Mouse (Mus musculus) liver, embryonic 14.5 days (tissue): Measurements from ENCODE around the gene Dusp28. TPM values are rescaled to one million over a fixed set of nuclear protein-coding genes. Genes with fewer than 3 reads are reported as not detected.

Experiments used
- ATAC-seq: fragments of 200-750 bp; cut with Nextera tagmentation; 2 replicates; pipeline ENCODE4 v1.8.0; 2017; ENCODE audit warnings: moderate number of reproducible peaks, mild to moderate bottlenecking, moderate library complexity; ENCODE audit not compliant: insufficient read depth
- DNase-seq, 3 experiments: peaks; one replicate each; pipeline ENCODE4 v3.0.0-alpha.2; 2012 to 2013; ENCODE audit warnings: low read depth in 3 of 3, low spot score in 3 of 3
- H3K27ac ChIP-seq: fragments of 300-500 bp; sonication (generic); 2 replicates; pipeline ENCODE4 v1.5.1; 2014; ENCODE audit warnings: moderate library complexity, mild to moderate bottlenecking, control low read depth, inconsistent platforms
- H3K27me3 ChIP-seq: fragments of 300-500 bp; sonication (generic); 2 replicates; pipeline ENCODE4 v1.6.1; 2014; ENCODE audit warnings: mild to moderate bottlenecking, low read length, moderate library complexity; ENCODE audit not compliant: control insufficient read depth, insufficient read depth
- H3K36me3 ChIP-seq: fragments of 300-500 bp; sonication (generic); replicated peaks from 2 replicates; pipeline ENCODE4 v1.6.1; 2014; ENCODE audit warnings: low read depth; ENCODE audit not compliant: control insufficient read depth, insufficient read depth
- H3K4me1 ChIP-seq, 2 experiments: fragments of 200-500 bp in 1 of 2; fragments of 300-500 bp in 1 of 2; sonication (generic) in 1 of 2; replicated peaks; 2 replicates each; pipeline ENCODE4 v1.6.1; 2012 to 2014; ENCODE audit warnings: antibody characterized with exemption in 1 of 2, inconsistent platforms in 1 of 2, low read length in 1 of 2; ENCODE audit not compliant: control insufficient read depth in 2 of 2, insufficient read depth in 2 of 2
- H3K4me2 ChIP-seq: fragments of 300-500 bp; sonication (generic); 2 replicates; pipeline ENCODE4 v1.6.1; 2014; ENCODE audit warnings: low read depth, mild to moderate bottlenecking, control low read depth, moderate library complexity
- H3K4me3 ChIP-seq, 2 experiments: fragments of 200-500 bp in 1 of 2; fragments of 300-500 bp in 1 of 2; sonication (generic) in 1 of 2; 2 replicates each; pipeline ENCODE4 v1.5.1; 2012 to 2014; ENCODE audit warnings: low read depth in 2 of 2, low read length in 2 of 2, mild to moderate bottlenecking in 2 of 2, control low read depth in 1 of 2, inconsistent platforms in 1 of 2, moderate library complexity in 1 of 2; ENCODE audit not compliant: insufficient read depth in 1 of 2
- H3K9ac ChIP-seq: fragments of 300-500 bp; sonication (generic); replicated peaks from 2 replicates; pipeline ENCODE4 v1.6.1; 2014; ENCODE audit warnings: mild to moderate bottlenecking, control low read depth, moderate library complexity
- H3K9me3 ChIP-seq: fragments of 300-500 bp; sonication (generic); 2 replicates; pipeline ENCODE4 v1.6.1; 2016; ENCODE audit warnings: low read length, mixed read lengths; ENCODE audit not compliant: control insufficient read depth
- CTCF ChIP-seq: IDR thresholded peaks from 2 replicates; pipeline ENCODE4 v1.5.1; 2016; ENCODE audit warnings: antibody characterized with exemption, low read depth, control low read depth
- EP300 ChIP-seq: IDR thresholded peaks from 2 replicates; pipeline ENCODE4 v1.6.1; 2016; ENCODE audit warnings: antibody characterized with exemption, low read depth
- WGBS: fragments of 180-500 bp; shearing (Covaris S2); extraction: QIAGEN DNeasy Blood & Tissue Kit; methylation state at CpG from one replicate; pipeline ENCODE4 v1.1.7; 2014; ENCODE audit not compliant: insufficient replicate concordance; 5-methylcytosine and 5-hydroxymethylcytosine counted together
- polyA plus RNA-seq, 2 experiments: library from polyadenylated mRNA; depleted of rRNA in 1 of 2; stranded (reverse) in 1 of 2; unstranded in 1 of 2; fragments of >200 nt; fragmentation: Nextera tagmentation in 1 of 2; extraction: Ambion mirVana in 1 of 2; gene quantifications; 2 replicates each; pipeline versions ENCODE4 v1.2.1 to v1.2.3; 2012 to 2014

The Dusp28 gene
- polyA plus RNA-seq, 2 experiments, result 5.2 to 5.4 TPM

DNA sequence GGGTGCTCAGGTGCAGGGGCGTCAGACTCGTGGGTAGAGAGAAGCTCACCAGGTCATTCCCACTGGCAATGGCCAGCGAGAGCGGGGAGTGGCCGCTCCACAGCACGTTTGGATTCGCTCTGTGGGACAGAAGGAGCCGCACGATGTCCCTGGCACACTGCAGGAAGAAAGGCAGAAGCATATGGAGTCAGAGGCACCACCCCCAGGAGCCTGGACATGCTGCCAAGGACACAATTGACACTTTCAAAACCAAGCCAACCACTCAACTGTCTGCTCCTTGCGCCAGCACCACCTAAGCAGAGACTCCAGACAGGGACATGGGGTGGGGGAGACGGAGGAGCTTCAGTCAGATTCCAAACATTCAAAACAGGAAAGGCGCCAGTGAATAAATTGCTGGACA, 27.5 kb upstream of the Dusp28 start:
- H3K27me3 ChIP-seq, result no peaks in the 10 kb centered on the region
- no peaks in the 10 kb centered on the region for H3K36me3 ChIP-seq
- no peak overlapping the region for H3K4me3 ChIP-seq
- DNase-seq (no peak), ATAC-seq (no peak)
- TF ChIP-seq EP300, result no peak
- no peaks in the 10 kb centered on the region for H3K9me3 ChIP-seq
- 74% methylated on average over 12 of the region's 12 CpGs for WGBS
- H3K4me2 ChIP-seq, result no peak overlapping the region
- H3K9ac ChIP-seq, result no peak overlapping the region
- H3K4me1 ChIP-seq, result no peaks in the 10 kb centered on the region
- no peak overlapping the region for H3K27ac ChIP-seq

DNA sequence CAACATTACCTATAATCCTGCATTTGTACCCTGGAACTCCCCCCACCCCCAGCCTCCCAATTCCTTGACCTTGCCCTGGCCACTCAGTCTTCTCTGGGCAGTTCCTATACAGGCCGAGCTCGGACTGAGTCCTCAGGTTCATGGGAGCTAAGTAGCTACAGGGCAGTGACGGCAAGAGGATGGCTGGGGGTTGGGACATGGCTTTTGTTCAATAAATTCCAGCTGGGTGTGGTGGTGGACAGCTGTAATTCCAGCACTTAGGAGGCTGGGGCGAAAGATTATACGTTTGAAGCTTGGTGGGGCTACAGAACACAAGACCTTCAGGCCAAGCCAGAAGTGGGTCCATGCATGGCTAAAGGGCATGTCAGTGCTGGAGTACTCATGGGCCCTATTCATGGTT, 26.7 kb upstream of the Dusp28 start:
- Histone ChIP-seq H3K4me1 (no peaks in the 10 kb centered on the region), H3K9ac (no peak overlapping the region), H3K36me3 (no peaks in the 10 kb centered on the region), H3K4me2 (no peak overlapping the region), H3K27ac (no peak overlapping the region), H3K4me3 (no peak overlapping the region), H3K9me3 (no peaks in the 10 kb centered on the region), H3K27me3 (no peaks in the 10 kb centered on the region)
- TF ChIP-seq CTCF (no peak), EP300 (no peak)
- ATAC-seq (no peak), DNase-seq (no peak)
- WGBS, result 67% methylated on average over 5 of the region's 5 CpGs

DNA sequence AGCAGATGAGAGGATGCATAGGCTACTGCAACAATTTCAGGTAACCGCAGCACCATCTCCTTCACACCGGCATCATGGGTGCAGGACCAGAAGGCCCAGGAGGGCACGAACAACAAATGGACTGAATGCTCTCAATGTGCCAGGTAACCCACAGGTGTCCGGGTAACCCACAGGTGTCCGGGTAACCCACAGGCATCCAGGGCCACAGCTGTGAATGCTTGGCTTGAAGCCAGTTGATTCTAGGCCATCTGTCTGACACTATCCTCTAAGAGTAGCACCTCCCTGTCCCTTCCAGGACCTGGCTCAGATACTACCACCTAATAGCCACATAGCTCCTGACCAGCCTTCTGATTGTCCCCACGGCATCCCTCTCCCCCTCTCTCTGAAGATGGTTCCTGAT, 24.8 kb upstream of the Dusp28 start:
- no peak overlapping the region for H3K9ac ChIP-seq
- 71% methylated on average over 6 of the region's 6 CpGs for WGBS
- H3K4me3 ChIP-seq, result no peak overlapping the region
- no peaks in the 10 kb centered on the region for H3K4me1 ChIP-seq
- H3K27me3 ChIP-seq, result no peaks in the 10 kb centered on the region
- no peak for DNase-seq
- H3K4me2 ChIP-seq, result no peak overlapping the region
- no peak for ATAC-seq
- no peak for TF ChIP-seq CTCF
- no peak for TF ChIP-seq EP300
- no peaks in the 10 kb centered on the region for H3K36me3 ChIP-seq
- no peak overlapping the region for H3K27ac ChIP-seq
- no peaks in the 10 kb centered on the region for H3K9me3 ChIP-seq

DNA sequence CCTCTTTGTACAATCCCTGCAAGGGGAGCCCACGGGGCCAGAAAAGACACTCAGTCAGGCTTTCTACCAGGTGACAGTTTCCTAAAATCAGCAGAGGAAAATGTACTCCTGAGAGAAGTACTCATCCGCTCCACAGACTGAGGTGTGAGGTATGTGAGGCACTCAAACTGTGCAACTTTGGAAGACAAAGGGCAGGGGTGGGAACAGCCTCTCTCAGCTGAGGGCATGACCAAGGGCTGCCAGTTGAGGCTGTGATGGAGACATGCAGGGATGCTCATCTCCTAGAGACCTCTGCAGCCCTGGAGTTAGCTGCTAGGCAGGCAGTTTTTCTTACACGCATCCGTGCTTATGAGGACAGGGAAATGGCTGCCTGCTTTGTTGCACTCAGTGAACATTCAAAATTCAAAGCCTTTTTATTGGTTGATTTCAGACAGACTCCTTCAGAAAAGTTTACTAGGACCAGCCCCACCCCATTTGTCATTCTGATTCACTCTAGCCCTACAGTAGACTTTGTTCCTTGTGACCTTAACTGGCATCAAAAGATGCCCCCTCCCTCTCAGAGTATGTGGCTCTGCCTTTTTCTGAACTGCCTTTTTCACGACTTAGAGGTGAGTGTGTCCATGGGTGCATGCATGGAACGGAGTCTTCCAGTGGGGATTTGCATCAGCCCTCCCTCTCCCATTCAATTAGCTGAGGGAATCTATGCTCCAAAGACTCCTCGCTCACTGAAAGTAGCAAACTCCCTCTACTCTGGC, 17.7 kb upstream of the Dusp28 start:
- H3K27me3 ChIP-seq, result no peaks in the 10 kb centered on the region
- H3K4me1 ChIP-seq, result no peaks in the 10 kb centered on the region
- H3K4me2 ChIP-seq, result no peak overlapping the region
- ATAC-seq (no peak), DNase-seq (no peak)
- no peaks in the 10 kb centered on the region for H3K36me3 ChIP-seq
- no peaks in the 10 kb centered on the region for H3K9me3 ChIP-seq
- H3K4me3 ChIP-seq, result no peak overlapping the region
- H3K27ac ChIP-seq, result no peak overlapping the region
- TF ChIP-seq EP300 (no peak), CTCF (no peak)
- 53% methylated on average over 7 of the region's 7 CpGs for WGBS
- no peak overlapping the region for H3K9ac ChIP-seq

DNA sequence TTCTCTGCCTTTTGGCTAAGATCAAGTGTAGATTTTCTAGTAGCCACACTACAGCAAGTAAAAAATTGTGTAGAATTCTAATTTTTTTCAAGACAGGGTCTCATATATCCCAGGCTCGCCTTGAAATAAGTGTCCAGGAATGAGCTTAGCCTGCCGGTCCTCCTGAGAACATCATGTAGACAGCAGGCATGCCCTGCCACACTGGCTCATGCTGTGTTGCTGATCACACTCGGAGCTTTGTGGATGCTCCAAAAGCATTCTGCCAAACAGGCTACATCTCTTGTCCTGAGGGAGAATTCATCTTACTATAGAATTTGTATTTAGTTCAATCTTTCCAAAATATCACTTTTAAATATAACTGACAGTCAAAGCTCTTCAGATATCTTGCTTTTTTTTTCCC, 14.0 kb upstream of the Dusp28 start:
- no peak overlapping the region for H3K4me3 ChIP-seq
- ATAC-seq (no peak), DNase-seq (no peak)
- WGBS, result 50% methylated on average over 3 of the region's 3 CpGs
- no peaks in the 10 kb centered on the region for H3K36me3 ChIP-seq
- no peaks in the 10 kb centered on the region for H3K27me3 ChIP-seq
- no peak overlapping the region for H3K9ac ChIP-seq
- H3K4me2 ChIP-seq, result no peak overlapping the region
- no peaks in the 10 kb centered on the region for H3K4me1 ChIP-seq
- TF ChIP-seq EP300, result no peak
- no peak for TF ChIP-seq CTCF
- no peaks in the 10 kb centered on the region for H3K9me3 ChIP-seq
- no peak overlapping the region for H3K27ac ChIP-seq
